Mouse (Mus musculus) limb, embryonic 11.5 days (tissue): ENCODE measurements around the gene Usp2. TPM values are rescaled to one million over a fixed set of nuclear protein-coding genes. Genes with fewer than 3 reads are reported as not detected.
A peak's percentile ranks its signal among the peaks of the same experiment; 100 is the strongest.

ENCODE experiments used
- ATAC-seq: fragments of 200-750 bp; cut with Nextera tagmentation; 2 replicates; pipeline ENCODE4 v1.8.0; 2017; ENCODE audit warnings: low read depth; ENCODE audit not compliant: insufficient number of reproducible peaks, low FRiP score, low TSS enrichment
- DNase-seq: peaks from one replicate; pipeline ENCODE4 v3.0.0-alpha.2; 2015; ENCODE audit warnings: low spot score
- H3K27ac ChIP-seq: fragments of 300-500 bp; sonication (generic); replicated peaks from 2 replicates; pipeline ENCODE4 v1.5.1; 2014; ENCODE audit warnings: low read depth, mild to moderate bottlenecking, low read length
- H3K27me3 ChIP-seq: fragments of 300-500 bp; sonication (generic); 2 replicates; pipeline ENCODE4 v1.6.1; 2014; ENCODE audit warnings: mild to moderate bottlenecking, low read length, mixed read lengths; ENCODE audit not compliant: control insufficient read depth, insufficient read depth
- H3K36me3 ChIP-seq: fragments of 300-500 bp; sonication (generic); 2 replicates; pipeline ENCODE4 v1.6.1; 2014; ENCODE audit warnings: mild to moderate bottlenecking, low read length, moderate library complexity, mixed read lengths; ENCODE audit not compliant: control insufficient read depth, insufficient read depth
- H3K4me1 ChIP-seq: fragments of 300-500 bp; sonication (generic); 2 replicates; pipeline ENCODE4 v1.6.1; 2014; ENCODE audit warnings: low read length, mixed read lengths; ENCODE audit not compliant: control insufficient read depth, insufficient read depth
- H3K4me2 ChIP-seq: fragments of 300-500 bp; sonication (generic); 2 replicates; pipeline ENCODE4 v1.6.1; 2014; ENCODE audit warnings: low read depth, mild to moderate bottlenecking, moderate library complexity; ENCODE audit not compliant: severe bottlenecking
- H3K4me3 ChIP-seq: fragments of 300-500 bp; sonication (generic); 2 replicates; pipeline ENCODE4 v1.5.1; 2014; ENCODE audit warnings: low read depth, low read length
- H3K9ac ChIP-seq: fragments of 300-500 bp; sonication (generic); 2 replicates; pipeline ENCODE4 v1.6.1; 2014; ENCODE audit warnings: mild to moderate bottlenecking, low read length
- H3K9me3 ChIP-seq: fragments of 300-500 bp; sonication (generic); 2 replicates; pipeline ENCODE4 v1.6.1; 2016; ENCODE audit warnings: low read length; ENCODE audit not compliant: control insufficient read depth
- WGBS: fragments of 180-500 bp; shearing (Covaris S2); extraction: QIAGEN DNeasy Blood & Tissue Kit; methylation state at CpG from one replicate; pipeline ENCODE4 v1.1.7; 2014; 5-methylcytosine and 5-hydroxymethylcytosine counted together
- polyA plus RNA-seq: library from polyadenylated mRNA; unstranded; fragments of >200 nt; fragmentation: Nextera tagmentation; extraction: Ambion mirVana; gene quantifications from 2 replicates; pipeline ENCODE4 v1.2.1, GENCODE M21; 2014

Usp2 gene
- polyA plus RNA-seq, 1 experiment from 2014 or later: 8.7 TPM

GRCm38 (mm10) chr9:44133287-44133686 is 66.5 kb downstream of the Usp2 start:
- Histone ChIP-seq H3K4me1 (peaks cover 28% of the 10 kb centered on the region), H3K27me3 (peaks cover 44% of the 10 kb centered on the region), H3K36me3 (peaks cover 1% of the 10 kb centered on the region; the same call in 1 of the 2 replicates), H3K4me3 (peak overlapping the region; percentile 45; the same call in 1 of the 2 replicates), H3K27ac (0 out of 2 replicates have a peak overlapping the region, but pooled peaks have one; percentile 30), H3K9me3 (no peaks in the 10 kb centered on the region), H3K9ac (no peak overlapping the region), H3K4me2 (peak overlapping the region; percentile 20; the same call in 1 of the 2 replicates)
- ATAC-seq (no peak), DNase-seq (no peak)
- 16% methylated on average over 2 of the region's 2 CpGs for WGBS

DNA sequence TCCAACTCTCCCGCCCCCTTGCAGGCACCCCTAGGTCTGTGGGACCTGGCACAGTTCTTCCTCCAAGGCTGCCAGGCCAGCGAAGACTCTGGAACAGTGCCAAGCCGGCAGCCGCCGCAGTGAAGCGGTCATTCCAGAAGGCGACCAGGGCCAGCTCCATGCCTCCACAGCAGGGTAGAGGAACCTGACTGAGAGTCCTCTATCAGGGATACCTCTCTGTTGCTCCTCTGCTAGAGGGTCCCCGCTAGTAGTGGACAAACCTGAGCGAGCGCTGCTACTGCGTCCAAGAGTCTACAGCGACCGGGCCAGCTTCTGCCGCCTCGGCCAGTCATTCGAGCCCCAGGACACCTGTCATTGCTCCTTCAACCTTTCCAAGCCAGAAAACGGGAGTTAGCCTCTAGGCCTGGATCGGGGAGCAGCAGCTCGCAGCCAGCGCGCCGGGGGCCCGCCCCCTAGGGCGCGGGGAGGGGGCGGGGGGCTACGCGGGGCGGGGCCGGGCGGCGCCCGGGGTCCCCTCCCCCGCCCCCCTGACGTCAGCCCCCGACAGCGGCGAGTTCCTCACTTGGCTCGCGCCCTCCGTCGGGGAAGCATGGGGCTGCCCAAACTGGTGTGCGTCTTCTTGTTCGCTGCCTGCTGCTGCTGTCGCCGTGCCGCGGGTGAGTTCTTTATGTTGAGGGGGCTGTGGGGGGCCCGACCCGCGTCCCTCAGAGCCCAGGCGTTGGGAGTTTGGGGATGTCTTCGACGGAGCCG is 67.5 kb downstream of the Usp2 start, which contains the start of gene Mcam:
Mcam (plus strand) TSS at position 369 of the 750 bp plus-strand sequence.
- H3K36me3 ChIP-seq: peaks cover 2% of the 10 kb centered on the region; the same call in 1 of the 2 replicates
- WGBS: 2% methylated on average over 52 of the region's 55 CpGs
- peak within 1 kb of the TSS; percentile 78 for H3K4me2 ChIP-seq
- peak; percentile 40; the same call in 1 of the 2 replicates for ATAC-seq
- peak; percentile 70 for DNase-seq
- peak within 1 kb of the TSS; percentile 30; the same call in 1 of the 2 replicates for H3K27ac ChIP-seq
- H3K9me3 ChIP-seq: no peaks in the 10 kb centered on the region
- H3K4me3 ChIP-seq: peak within 1 kb of the TSS; percentile 45
- H3K9ac ChIP-seq: peak within 1 kb of the TSS; percentile 52
- peaks cover 28% of the 10 kb centered on the region for H3K4me1 ChIP-seq
- peaks cover 44% of the 10 kb centered on the region for H3K27me3 ChIP-seq

GRCm38 (mm10) chr9:44134851-44135730 is 68.3 kb downstream of the Usp2 start:
- Histone ChIP-seq H3K36me3 (peaks cover 2% of the 10 kb centered on the region), H3K27ac (no peak overlapping the region), H3K9ac (peak overlapping the region; percentile 52), H3K27me3 (peaks cover 44% of the 10 kb centered on the region), H3K4me3 (peak overlapping the region; percentile 45), H3K9me3 (no peaks in the 10 kb centered on the region), H3K4me2 (peak overlapping the region; percentile 78), H3K4me1 (peaks cover 21% of the 10 kb centered on the region)
- DNase-seq (peak; percentile 49), ATAC-seq (0 out of 2 replicates have a peak, but pooled peaks have one; percentile 6)
- 3% methylated on average over 46 of the region's 49 CpGs for WGBS

DNA sequence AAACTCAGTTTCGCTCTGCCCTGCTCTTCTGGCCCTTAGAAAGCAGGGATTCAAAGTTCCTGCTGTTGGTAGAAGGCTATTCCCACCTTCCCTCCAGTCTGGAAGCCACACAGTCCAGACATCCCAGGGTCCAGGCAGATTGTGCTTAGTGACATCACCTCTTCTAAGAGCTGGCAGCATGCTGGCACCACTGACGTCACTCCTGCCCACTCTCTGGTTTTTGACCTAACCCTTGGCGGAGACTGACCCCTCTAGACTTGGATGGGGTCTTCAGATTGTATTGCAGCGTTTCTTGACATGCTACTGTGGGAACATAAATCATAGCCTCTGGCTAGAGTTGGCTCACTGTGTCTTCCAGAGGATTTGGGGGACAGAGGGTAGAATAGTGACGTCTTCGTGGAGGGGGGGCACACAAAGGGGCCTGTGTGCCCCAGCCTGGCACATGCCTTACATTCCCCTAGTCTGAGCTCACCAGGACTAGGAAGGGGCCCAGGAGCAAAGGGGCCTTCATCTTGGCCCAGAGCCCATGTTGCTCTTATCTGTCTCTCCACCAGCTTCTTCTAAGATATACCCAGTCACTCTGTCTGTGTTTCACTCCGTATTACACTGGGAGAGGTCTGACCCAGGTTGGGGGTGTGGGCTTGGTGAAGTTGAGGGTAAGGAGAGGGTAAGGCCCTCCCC is 69.0 kb downstream of the Usp2 start:
- ATAC-seq: no peak
- peak overlapping the region; percentile 45; the same call in 1 of the 2 replicates for H3K4me3 ChIP-seq
- H3K9me3 ChIP-seq: no peaks in the 10 kb centered on the region
- peaks cover 2% of the 10 kb centered on the region for H3K36me3 ChIP-seq
- H3K9ac ChIP-seq: no peak overlapping the region
- H3K4me2 ChIP-seq: peak overlapping the region; percentile 78
- 59% methylated on average over 7 of the region's 7 CpGs for WGBS
- peaks cover 13% of the 10 kb centered on the region for H3K4me1 ChIP-seq
- H3K27me3 ChIP-seq: peaks cover 44% of the 10 kb centered on the region
- no peak overlapping the region for H3K27ac ChIP-seq
- DNase-seq: no peak

DNA sequence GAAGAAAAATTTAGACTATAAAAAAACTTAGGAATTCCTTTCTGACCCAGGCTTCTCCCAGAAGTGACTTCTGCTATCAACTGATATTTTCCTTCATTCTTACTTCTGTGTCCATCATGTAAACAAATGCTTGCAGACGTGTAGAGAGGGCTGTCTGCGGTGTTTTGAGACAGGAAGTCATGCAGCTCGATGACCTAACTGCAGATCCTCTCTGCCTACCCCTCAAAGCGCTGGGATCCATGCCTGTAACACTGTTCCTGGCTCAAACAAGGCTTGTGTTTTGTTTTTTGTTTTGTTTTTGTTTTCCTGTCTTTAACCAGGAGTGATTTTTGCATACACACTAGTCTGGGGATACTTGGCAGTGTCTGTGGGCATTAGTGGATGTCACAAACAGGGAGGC is 71.0 kb downstream of the Usp2 start:
- Histone ChIP-seq H3K27ac (no peak overlapping the region), H3K27me3 (peaks cover 29% of the 10 kb centered on the region), H3K4me2 (no peak overlapping the region), H3K9ac (no peak overlapping the region), H3K9me3 (no peaks in the 10 kb centered on the region), H3K4me3 (no peak overlapping the region), H3K36me3 (peaks cover 2% of the 10 kb centered on the region), H3K4me1 (peaks cover 9% of the 10 kb centered on the region)
- WGBS: 66% methylated on average over 4 of the region's 4 CpGs
- no peak for DNase-seq
- no peak for ATAC-seq

DNA sequence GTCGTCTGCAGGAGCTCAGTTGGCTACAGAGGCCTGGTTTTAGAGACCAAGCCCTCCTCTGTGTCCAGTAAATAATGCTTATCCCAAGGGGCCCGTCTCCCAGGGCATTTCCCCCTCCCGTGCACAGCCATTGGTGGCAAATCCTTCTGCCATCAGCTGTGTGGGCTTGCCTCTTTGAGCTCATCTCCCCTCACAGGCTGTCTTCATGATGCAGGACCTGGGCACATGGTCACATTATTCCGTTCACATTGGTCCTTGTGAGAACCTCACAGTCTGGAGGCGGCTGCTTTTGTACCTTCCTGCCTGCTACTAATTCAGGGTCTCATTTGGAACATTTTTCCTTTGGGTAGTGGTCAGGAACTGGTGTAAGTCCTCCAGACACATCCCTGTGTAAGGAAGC is 75.1 kb downstream of the Usp2 start:
- ATAC-seq (no peak), DNase-seq (no peak)
- Histone ChIP-seq H3K36me3 (peaks cover 4% of the 10 kb centered on the region), H3K4me1 (no peaks in the 10 kb centered on the region), H3K27me3 (no peaks in the 10 kb centered on the region), H3K9ac (no peak overlapping the region), H3K9me3 (no peaks in the 10 kb centered on the region), H3K4me3 (no peak overlapping the region), H3K27ac (no peak overlapping the region), H3K4me2 (no peak overlapping the region)
- WGBS: 66% methylated on average over 5 of the region's 5 CpGs

DNA sequence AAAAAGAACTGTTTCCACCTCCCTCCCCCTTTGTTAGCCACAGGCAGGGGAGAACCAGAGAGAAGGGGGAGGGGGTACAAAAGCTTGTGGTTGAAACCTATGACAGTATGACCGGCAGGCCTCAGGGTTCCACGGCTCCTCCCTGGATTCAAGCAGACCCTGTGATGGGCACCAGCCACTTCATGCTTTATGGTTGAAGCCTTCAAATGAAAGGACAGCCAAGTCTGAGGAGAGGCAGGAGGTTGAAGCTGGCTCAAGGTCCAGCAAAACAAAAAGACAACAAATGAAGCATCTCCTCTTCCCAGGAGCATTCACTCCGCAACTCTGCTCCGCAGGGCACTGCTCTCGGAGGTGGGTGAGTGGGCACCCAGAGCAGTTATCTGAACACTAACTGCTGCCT is 76.6 kb downstream of the Usp2 start:
- Histone ChIP-seq H3K27ac (no peak overlapping the region), H3K27me3 (no peaks in the 10 kb centered on the region), H3K36me3 (peaks cover 2% of the 10 kb centered on the region; the same call in 1 of the 2 replicates), H3K9ac (no peak overlapping the region), H3K4me1 (no peaks in the 10 kb centered on the region), H3K4me3 (no peak overlapping the region), H3K9me3 (no peaks in the 10 kb centered on the region), H3K4me2 (no peak overlapping the region)
- WGBS: 94% methylated on average over 5 of the region's 5 CpGs
- DNase-seq (no peak), ATAC-seq (no peak)
